26 mouse cellular contexts compared by ENCODE assay signal in genomic region chr4:119285336-119285735, GRCm38 (mm10). TPM values are rescaled to one million over a fixed set of nuclear protein-coding genes. Genes with fewer than 3 reads are reported as not detected.
DNase-seq lines count a peak whose midpoint lies in the region; ATAC-seq and TF ChIP-seq lines count a peak whose summit lies in the region.
"Had no signal": no experiment of that assay in that cellular context is flagged by ENCODE, and none has a peak within 500 bp of the region (broad histone marks: within the 10 kb centered on the region; RNA-seq: fewer than 3 reads in every experiment).

No protein-coding gene starts in this region.

- H3K4me1 ChIP-seq in kidney, postnatal 0 days (replicated peaks; ENCODE audit: insufficient read depth, low read length), result no peaks in the 10 kb centered on the region
- H3K4me1 ChIP-seq in intestine, embryonic 15.5 days (replicated peaks), result 0 out of 2 replicates have a peak, but pooled peaks cover 4% of the 10 kb centered on the region
- H3K4me1 ChIP-seq in liver, embryonic 16.5 days (ENCODE audit: control insufficient read depth, low read depth, low read length), result peaks cover 25% of the 10 kb centered on the region
- peaks cover 15% of the 10 kb centered on the region for H3K4me1 ChIP-seq in stomach, embryonic 16.5 days (ENCODE audit: control insufficient read depth, insufficient read depth, low read length)
- H3K4me1 ChIP-seq: embryonic facial prominence, embryonic 15.5 days; limb, embryonic 12.5 days had no signal

- peak overlapping the region; percentile 19 for H3K27ac ChIP-seq in kidney, postnatal 0 days
- H3K27ac ChIP-seq in intestine, embryonic 15.5 days, result peak overlapping the region; percentile 71
- peak overlapping the region; percentile 44 for H3K27ac ChIP-seq in liver, embryonic 16.5 days (ENCODE audit: low read length)
- peak overlapping the region; percentile 73 for H3K27ac ChIP-seq in stomach, embryonic 16.5 days (ENCODE audit: low read length)
- H3K27ac ChIP-seq: embryonic facial prominence, embryonic 15.5 days; forebrain, embryonic 10.5 days; hindbrain, embryonic 10.5 days; hindbrain, postnatal 0 days; limb, embryonic 12.5 days; macrophage; midbrain, embryonic 12.5 days; neural tube, embryonic 13.5 days had no signal

- H3K4me2 ChIP-seq in kidney, postnatal 0 days (ENCODE audit: low read length), result no peak overlapping the region
- peak overlapping the region; percentile 27 for H3K4me2 ChIP-seq in intestine, embryonic 15.5 days (replicated peaks)
- peak overlapping the region; percentile 20; the same call in 1 of the 2 replicates for H3K4me2 ChIP-seq in liver, embryonic 16.5 days (ENCODE audit: low read depth, low read length)
- H3K4me2 ChIP-seq in stomach, embryonic 16.5 days (ENCODE audit: low read depth, low read length), result no peak overlapping the region
- H3K4me2 ChIP-seq: embryonic facial prominence, embryonic 15.5 days; limb, embryonic 12.5 days; lung, embryonic 14.5 days; midbrain, embryonic 12.5 days; neural tube, embryonic 13.5 days had no signal

- H3K27me3 ChIP-seq in kidney, postnatal 0 days (ENCODE audit: insufficient read depth, low read length), result no peaks in the 10 kb centered on the region
- H3K27me3 ChIP-seq in intestine, embryonic 15.5 days (replicated peaks), result no peaks in the 10 kb centered on the region
- no peaks in the 10 kb centered on the region for H3K27me3 ChIP-seq in liver, embryonic 16.5 days (ENCODE audit: control insufficient read depth, insufficient read depth, low read depth, low read length)
- H3K27me3 ChIP-seq in stomach, embryonic 16.5 days (ENCODE audit: control insufficient read depth, insufficient read depth, low read length), result no peaks in the 10 kb centered on the region
- H3K27me3 ChIP-seq: embryonic facial prominence, embryonic 15.5 days; limb, embryonic 12.5 days; midbrain, embryonic 12.5 days; neural tube, embryonic 13.5 days had no signal

- no peak overlapping the region for H3K4me3 ChIP-seq in kidney, postnatal 0 days (replicated peaks; ENCODE audit: low read depth, low read length)
- H3K4me3 ChIP-seq in intestine, embryonic 15.5 days (replicated peaks), result no peak overlapping the region
- H3K4me3 ChIP-seq in liver, embryonic 16.5 days (ENCODE audit: low read depth, low read length), result no peak overlapping the region
- no peak overlapping the region for H3K4me3 ChIP-seq in stomach, embryonic 16.5 days (replicated peaks; ENCODE audit: low read length)
- H3K4me3 ChIP-seq: embryonic facial prominence, embryonic 15.5 days; forebrain, embryonic 10.5 days; hindbrain, embryonic 10.5 days; limb, embryonic 12.5 days; midbrain, embryonic 12.5 days; neural tube, embryonic 13.5 days had no signal

- TF ChIP-seq CTCF in kidney, postnatal 0 days (IDR thresholded peaks at IDR 0.05; ENCODE audit: low read depth), result no peak

- WGBS in kidney, postnatal 0 days, result 47% methylated on average over 2 of the region's 2 CpGs
- WGBS in intestine, embryonic 15.5 days, result 57% methylated on average over 2 of the region's 2 CpGs
- WGBS in liver, embryonic 16.5 days (ENCODE audit: insufficient replicate concordance), result 20% methylated on average over 2 of the region's 2 CpGs
- 44% methylated on average over 2 of the region's 2 CpGs for WGBS in stomach, embryonic 16.5 days

- no peak for ATAC-seq in kidney, postnatal 0 days (replicated peaks; ENCODE audit: low FRiP score, low read depth)
- peak; percentile 92 for ATAC-seq in intestine, embryonic 15.5 days
- peak; percentile 59 for ATAC-seq in liver, embryonic 16.5 days (ENCODE audit: low read depth)
- ATAC-seq in stomach, embryonic 16.5 days (ENCODE audit: insufficient read depth, low FRiP score), result peak; percentile 89
- ATAC-seq: forebrain, postnatal 0 days; hindbrain, postnatal 0 days had no signal

- no peaks in the 10 kb centered on the region for H3K9me3 ChIP-seq in kidney, postnatal 0 days (replicated peaks; ENCODE audit: low read length)
- H3K9me3 ChIP-seq in intestine, embryonic 15.5 days, result no peaks in the 10 kb centered on the region
- no peaks in the 10 kb centered on the region for H3K9me3 ChIP-seq in liver, embryonic 16.5 days (replicated peaks; ENCODE audit: control insufficient read depth, low read length)
- no peaks in the 10 kb centered on the region for H3K9me3 ChIP-seq in stomach, embryonic 16.5 days (replicated peaks; ENCODE audit: control insufficient read depth, low read length)
- H3K9me3 ChIP-seq: embryonic facial prominence, embryonic 15.5 days; forebrain, embryonic 10.5 days; hindbrain, embryonic 10.5 days; limb, embryonic 12.5 days; midbrain, embryonic 12.5 days; neural tube, embryonic 13.5 days had no signal

- peaks cover 46% of the 10 kb centered on the region for H3K36me3 ChIP-seq in kidney, postnatal 0 days (ENCODE audit: insufficient read depth, low read length)
- peaks cover 26% of the 10 kb centered on the region for H3K36me3 ChIP-seq in intestine, embryonic 15.5 days
- H3K36me3 ChIP-seq in liver, embryonic 16.5 days (ENCODE audit: control insufficient read depth, insufficient read depth), result peaks cover 45% of the 10 kb centered on the region
- H3K36me3 ChIP-seq in stomach, embryonic 16.5 days (ENCODE audit: control insufficient read depth, insufficient read depth, low read length), result peaks cover 17% of the 10 kb centered on the region

- no peak for DNase-seq in kidney, postnatal 0 days (ENCODE audit: low spot score)
- DNase-seq in kidney, postnatal 25 days, result no peak
- no peak for DNase-seq in cerebellum, adult 8-10 months
- DNase-seq in thymus, postnatal 4 days, result no peak
- DNase-seq in thymus, postnatal 36 days, result no peak
- DNase-seq: adrenal gland, adult 2 months; B cell, adult 2 months; cerebellum, postnatal 14 days; forebrain, postnatal 0 days; gastrocnemius, postnatal 36 days; lung, embryonic 14.5 days; spleen, adult 18-20 months had no signal

- no peak overlapping the region for H3K9ac ChIP-seq in kidney, postnatal 0 days (ENCODE audit: low read depth, low read length)
- no peak overlapping the region for H3K9ac ChIP-seq in intestine, embryonic 15.5 days
- no peak overlapping the region for H3K9ac ChIP-seq in liver, embryonic 16.5 days (ENCODE audit: low read depth, low read length)
- no peak overlapping the region for H3K9ac ChIP-seq in stomach, embryonic 16.5 days (ENCODE audit: low read length)
- H3K9ac ChIP-seq: embryonic facial prominence, embryonic 15.5 days; forebrain, postnatal 0 days; limb, embryonic 12.5 days; lung, embryonic 14.5 days; midbrain, embryonic 12.5 days; neural tube, embryonic 13.5 days had no signal

RNA-seq across cellular contexts. Expression of gene Ybx1, which starts 9.1 kb away (rescaled TPM):
- 606 and 676 TPM in 2 replicates for polyA plus RNA-seq in kidney, postnatal 0 days (2015; fragmentation: Nextera tagmentation; extraction: Ambion mirVana)
- 627 and 712 TPM in 2 replicates for polyA plus RNA-seq in intestine, embryonic 15.5 days (2015; fragmentation: Nextera tagmentation; extraction: Ambion mirVana)
- polyA plus RNA-seq in liver, embryonic 16.5 days (2015; fragmentation: Nextera tagmentation; extraction: Ambion mirVana), result 150 and 152 TPM in 2 replicates
- polyA plus RNA-seq in stomach, embryonic 16.5 days (2015; fragmentation: Nextera tagmentation; extraction: Ambion mirVana), result 279 and 346 TPM in 2 replicates

RNA-seq across cellular contexts. Expression of gene Cldn19, which starts 30.1 kb away (rescaled TPM):
- polyA plus RNA-seq in kidney, postnatal 0 days (2015; fragmentation: Nextera tagmentation; extraction: Ambion mirVana), result 70.2 and 72.5 TPM in 2 replicates
- polyA plus RNA-seq in intestine, embryonic 15.5 days (2015; fragmentation: Nextera tagmentation; extraction: Ambion mirVana), result 0.08 and 0.14 TPM in 2 replicates
- not detected in 2 replicates for polyA plus RNA-seq in liver, embryonic 16.5 days (2015; fragmentation: Nextera tagmentation; extraction: Ambion mirVana)
- 0.10 and 0.27 TPM in 2 replicates for polyA plus RNA-seq in stomach, embryonic 16.5 days (2015; fragmentation: Nextera tagmentation; extraction: Ambion mirVana)
- polyA plus RNA-seq: heart, embryonic 16.5 days; large intestine, adult 2 months; lung, embryonic 14.5 days; macrophage; thymus, postnatal 0 days had no signal

RNA-seq across cellular contexts. Expression of gene Ppih, which starts 35.0 kb away (rescaled TPM):
- 74.6 and 75.7 TPM in 2 replicates for polyA plus RNA-seq in kidney, postnatal 0 days (2015; fragmentation: Nextera tagmentation; extraction: Ambion mirVana)
- polyA plus RNA-seq in intestine, embryonic 15.5 days (2015; fragmentation: Nextera tagmentation; extraction: Ambion mirVana), result 88.1 and 102 TPM in 2 replicates
- 37.7 and 45.8 TPM in 2 replicates for polyA plus RNA-seq in liver, embryonic 16.5 days (2015; fragmentation: Nextera tagmentation; extraction: Ambion mirVana)
- polyA plus RNA-seq in stomach, embryonic 16.5 days (2015; fragmentation: Nextera tagmentation; extraction: Ambion mirVana), result 62.8 and 70.6 TPM in 2 replicates

RNA-seq across cellular contexts. Expression of gene P3h1, which starts 52.6 kb away (rescaled TPM):
- 32.4 and 34.9 TPM in 2 replicates for polyA plus RNA-seq in kidney, postnatal 0 days (2015; fragmentation: Nextera tagmentation; extraction: Ambion mirVana)
- 27.3 and 28.5 TPM in 2 replicates for polyA plus RNA-seq in intestine, embryonic 15.5 days (2015; fragmentation: Nextera tagmentation; extraction: Ambion mirVana)
- polyA plus RNA-seq in liver, embryonic 16.5 days (2015; fragmentation: Nextera tagmentation; extraction: Ambion mirVana), result 6.7 and 9.0 TPM in 2 replicates
- 31.3 and 34.0 TPM in 2 replicates for polyA plus RNA-seq in stomach, embryonic 16.5 days (2015; fragmentation: Nextera tagmentation; extraction: Ambion mirVana)

RNA-seq across cellular contexts. Expression of gene AU022252, which starts 52.8 kb away (rescaled TPM):
- polyA plus RNA-seq in kidney, postnatal 0 days (2015; fragmentation: Nextera tagmentation; extraction: Ambion mirVana), result 28.1 and 31.1 TPM in 2 replicates
- 28.1 and 30.9 TPM in 2 replicates for polyA plus RNA-seq in intestine, embryonic 15.5 days (2015; fragmentation: Nextera tagmentation; extraction: Ambion mirVana)
- polyA plus RNA-seq in liver, embryonic 16.5 days (2015; fragmentation: Nextera tagmentation; extraction: Ambion mirVana), result 10.0 and 11.6 TPM in 2 replicates
- polyA plus RNA-seq in stomach, embryonic 16.5 days (2015; fragmentation: Nextera tagmentation; extraction: Ambion mirVana), result 25.4 and 25.7 TPM in 2 replicates

Comparison
In these comparisons a context has a peak if more than half of its experiments do, and no peak if none do; other contexts are left out.
1. H3K27ac ChIP-seq: peak in every context shown above with its lines; median percentile 73 in stomach, embryonic 16.5 days; 71 in intestine, embryonic 15.5 days; 44 in liver, embryonic 16.5 days; 19 in kidney, postnatal 0 days.
2. H3K4me2 ChIP-seq: peak in intestine, embryonic 15.5 days (single experiment) and liver, embryonic 16.5 days (single experiment); none in kidney, postnatal 0 days (single experiment) and stomach, embryonic 16.5 days (single experiment).
3. RNA of gene Cldn19, which starts 30.1 kb away (polyA plus RNA-seq): 70.2 to 72.5 TPM in kidney, postnatal 0 days; 0.10 to 0.27 TPM in stomach, embryonic 16.5 days, 0.08 to 0.14 TPM in intestine, embryonic 15.5 days and not detected in liver, embryonic 16.5 days; every median in the first group is over 10 times any median in the second.